Mouse (Mus musculus): ENCODE results near the gene Copz2. TPM values are rescaled to one million over a fixed set of nuclear protein-coding genes. Genes with fewer than 3 reads are reported as not detected.

The Copz2 gene
- not detected for polyA plus RNA-seq (2017; shearing (Covaris generic))

GRCm38 (mm10) chr11:96849681-96850467 is at the start of gene Copz2:
Gene Copz2 (plus strand): TSS chr11:96849870.

GRCm38 (mm10) chr11:96829813-96830538 is 19.7 kb upstream of the Copz2 start, which contains the start of gene Nfe2l1:
Gene Nfe2l1 (minus strand): TSS chr11:96829968.

Other genes starting within 250 kb of the Copz2 start
- gene Snx11, start 72.3 kb upstream of the Copz2 start, polyA plus RNA-seq (2017; shearing (Covaris generic)): 16.7 TPM
- 24.1 TPM for gene Cbx1, start 60.7 kb upstream of the Copz2 start, polyA plus RNA-seq (2017; shearing (Covaris generic))
- 45.8 TPM for gene Nfe2l1, start 19.9 kb upstream of the Copz2 start, polyA plus RNA-seq (2017; shearing (Covaris generic))
- 66.9 TPM for gene Cdk5rap3, start 66.6 kb downstream of the Copz2 start, polyA plus RNA-seq (2017; shearing (Covaris generic))
- not detected for gene Prr15l, start 78.2 kb downstream of the Copz2 start, polyA plus RNA-seq (2017; shearing (Covaris generic))
- gene Pnpo, start 94.1 kb downstream of the Copz2 start, polyA plus RNA-seq (2017; shearing (Covaris generic)): 39.7 TPM
- 76.5 TPM for gene Sp2, start 133.1 kb downstream of the Copz2 start, polyA plus RNA-seq (2017; shearing (Covaris generic))
- gene Sp6, start 163.5 kb downstream of the Copz2 start, polyA plus RNA-seq (2017; shearing (Covaris generic)): 4.6 TPM
- gene Scrn2, start 180.1 kb downstream of the Copz2 start, polyA plus RNA-seq (2017; shearing (Covaris generic)): 3.8 TPM
- gene Lrrc46, start 191.5 kb downstream of the Copz2 start, polyA plus RNA-seq (2017; shearing (Covaris generic)): not detected
- 36.8 TPM for gene Mrpl10, start 191.7 kb downstream of the Copz2 start, polyA plus RNA-seq (2017; shearing (Covaris generic))
- gene Osbpl7, start 200.8 kb downstream of the Copz2 start, polyA plus RNA-seq (2017; shearing (Covaris generic)): 19.6 TPM

All from effector memory CD4-positive, alpha-beta T cell, adult 5 months (primary cell).